Mouse (Mus musculus) Patski (cell line): ENCODE measurements around the gene Esd. TPM values are rescaled to one million over a fixed set of nuclear protein-coding genes. Genes with fewer than 3 reads are reported as not detected.

Experiments
- ATAC-seq: fragments of 100-300 bp; one replicate; pipeline ENCODE4 v1.8.0; 2021
- CTCF ChIA-PET: fragments of 350-600 bp; sonication (Branson Sonifier 250); formaldehyde crosslinking; loops from one replicate; lab custom pipeline; 2022; ENCODE audit warnings: inconsistent platforms; lab: Charles Lee
- POLR2A ChIA-PET: fragments of 350-600 bp; sonication (Branson Sonifier 250); formaldehyde crosslinking; loops from one replicate; lab custom pipeline; 2022; ENCODE audit warnings: antibody characterized with exemption, inconsistent platforms; lab: Charles Lee
- DNase-seq: peaks from one replicate; pipeline ENCODE4 v3.0.0-alpha.2; 2011; ENCODE audit warnings: low read depth, low spot score
- H3K27me3 ChIP-seq: fragments of 371-371 bp; one replicate; pipeline ENCODE4 v1.5.1; 2021
- CTCF ChIP-seq: fragments of 100-300 bp; IDR thresholded peaks from one replicate; pipeline ENCODE4 v1.5.1; 2021
- in situ Hi-C: fragments of 300-500 bp; cut with MboI; formaldehyde crosslinking; loops from 3 replicates; pipeline ENCODE4 v1.11.1; 2018; ENCODE audit warnings: low pct_unique_long_range_greater_than_20kb, mixed read lengths
- polyA plus RNA-seq: library from polyadenylated mRNA; unstranded; gene quantifications from one replicate; pipeline ENCODE4 v1.2.3, GENCODE M21; 2021

Gene Esd
- polyA plus RNA-seq, 1 experiment from 2014 or later, result 242 TPM

DNA sequence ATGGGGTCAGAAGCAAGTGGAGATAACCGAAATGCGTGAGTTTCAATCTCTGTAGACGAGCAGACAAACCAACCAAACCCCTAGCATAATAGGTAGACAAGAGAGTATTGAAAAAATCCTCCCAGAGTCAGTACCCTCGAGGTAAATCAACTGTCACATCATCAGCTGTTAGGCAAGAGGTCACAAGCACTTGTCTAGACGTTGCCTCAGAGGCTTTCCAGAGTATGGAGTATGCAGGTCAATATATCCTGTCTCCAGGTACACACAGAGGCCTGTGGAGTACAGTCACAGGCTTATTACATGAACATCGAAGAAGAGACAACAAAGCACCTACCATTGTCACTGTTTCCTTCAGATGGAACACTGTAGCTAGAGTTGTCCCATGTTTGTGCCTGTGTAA is 60.7 kb downstream of the Esd start:
- no peak for TF ChIP-seq CTCF
- H3K27me3 ChIP-seq, result no peaks in the 10 kb centered on the region
- CTCF ChIA-PET, result no interaction called here
- in situ Hi-C loops, result no loop called here
- POLR2A ChIA-PET, result no interaction called here
- DNase-seq (no peak), ATAC-seq (no peak)

DNA sequence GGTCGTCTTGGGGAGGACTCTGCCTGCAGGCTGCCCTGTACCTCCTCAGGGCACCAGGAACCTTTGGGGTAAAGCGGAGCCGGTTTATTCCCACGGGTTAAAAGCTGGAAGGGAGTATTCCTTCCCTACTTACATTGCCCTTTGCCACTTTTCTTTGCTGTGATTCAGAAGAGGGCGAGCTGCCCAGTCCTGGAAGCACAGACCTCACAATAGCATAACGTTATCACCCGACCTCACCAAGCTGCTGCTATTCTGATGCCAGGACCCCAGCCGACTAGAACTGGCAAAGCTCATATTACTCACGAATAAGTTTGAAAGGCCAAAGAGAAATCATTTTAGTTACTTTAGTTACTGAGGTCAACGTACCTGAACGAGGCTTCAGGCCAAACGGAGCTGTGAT is 62.8 kb downstream of the Esd start:
- DNase-seq (no peak), ATAC-seq (no peak)
- ChIA-PET CTCF (interaction anchor here (1.1 to 1.7 kb wide), 2 partner anchors 12 to 15 kb away, joined by 3 to 4 read pairs; no protein-coding TSS in a partner anchor), POLR2A (no interaction called here)
- in situ Hi-C loops, result no loop called here
- TF ChIP-seq CTCF, result no peak
- no peaks in the 10 kb centered on the region for H3K27me3 ChIP-seq

DNA sequence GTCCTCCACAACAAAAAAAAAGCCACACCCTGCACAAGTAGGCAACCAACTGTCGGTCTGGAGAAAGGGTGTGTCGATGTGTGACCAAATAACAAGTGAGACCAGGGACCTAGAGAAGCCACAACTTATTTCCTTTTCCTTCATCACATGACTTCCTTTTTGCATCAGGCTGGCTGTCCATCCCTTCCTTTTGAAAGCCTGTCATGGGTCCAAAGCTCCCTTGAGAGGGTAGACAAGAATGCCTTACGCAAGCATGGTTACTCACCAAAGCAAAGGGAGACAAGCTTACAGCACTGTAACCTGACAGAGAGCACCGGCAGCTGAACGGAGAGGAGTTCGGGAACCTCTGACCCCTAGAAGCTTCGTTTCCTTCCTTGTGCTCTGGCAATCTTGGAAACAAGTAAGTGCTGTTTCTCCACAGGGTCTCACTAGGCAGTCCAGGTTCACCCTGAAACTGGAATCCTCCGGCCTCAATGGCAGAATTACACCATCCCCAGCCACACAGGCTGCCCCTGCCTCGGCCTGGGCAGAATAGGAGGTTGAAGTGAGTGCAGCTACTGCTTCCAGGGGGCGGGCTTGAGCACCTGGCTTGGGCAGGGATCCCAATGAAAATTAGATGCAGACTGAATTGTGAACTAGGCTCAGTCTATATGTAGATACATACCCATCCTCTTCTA is 65.4 kb downstream of the Esd start:
- no peak for DNase-seq
- TF ChIP-seq CTCF, result no peak
- in situ Hi-C loops, result no loop called here
- no peaks in the 10 kb centered on the region for H3K27me3 ChIP-seq
- CTCF ChIA-PET, result no interaction called here
- ATAC-seq, result no peak
- POLR2A ChIA-PET, result no interaction called here

DNA sequence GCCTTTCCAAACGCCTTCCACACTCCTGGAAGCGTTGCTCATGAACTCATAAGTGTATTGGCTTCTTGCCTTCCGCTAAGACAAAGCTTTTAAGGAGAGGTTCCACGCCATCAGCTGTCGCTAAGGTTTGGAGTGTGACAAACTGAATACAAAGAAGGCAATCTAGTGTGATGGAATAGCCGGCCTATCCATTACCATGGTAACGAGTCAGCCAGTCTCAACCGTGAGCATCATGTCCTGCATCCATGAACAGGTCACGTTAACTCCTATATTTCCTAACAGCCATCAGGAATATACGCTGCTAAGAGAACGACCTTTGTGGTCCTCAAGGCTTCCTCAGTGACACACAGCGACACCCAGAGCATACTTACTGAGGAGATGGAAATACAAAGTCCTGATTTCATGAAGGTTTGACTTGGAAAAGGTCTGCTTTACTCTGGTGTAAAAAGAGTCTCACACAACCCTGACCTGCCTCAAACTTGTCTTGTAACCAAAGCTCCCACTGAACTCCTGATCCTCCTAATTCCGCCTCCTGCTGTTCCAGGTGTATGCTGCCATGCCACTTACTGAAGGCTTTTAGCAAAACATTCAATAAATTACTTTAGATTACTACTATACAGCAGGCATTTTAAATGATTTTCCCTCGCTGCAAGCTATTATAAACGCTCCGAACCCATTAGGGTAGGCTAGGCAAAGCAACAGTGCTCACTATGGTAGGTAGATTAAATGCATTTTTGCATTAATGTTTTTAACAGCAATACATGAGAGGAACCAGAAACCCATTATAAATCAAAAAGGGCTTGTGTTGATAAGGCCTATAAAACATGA is 66.2 kb downstream of the Esd start:
- no peaks in the 10 kb centered on the region for H3K27me3 ChIP-seq
- no peak for ATAC-seq
- no peak for TF ChIP-seq CTCF
- ChIA-PET POLR2A (interaction anchor here (1.1 kb wide), 1 partner anchor 111 kb away, joined by 4 read pairs; no protein-coding TSS in a partner anchor), CTCF (no interaction called here)
- in situ Hi-C loops, result no loop called here
- no peak for DNase-seq

Other genes with a start within 250 kb of the Esd start
- gene Htr2a, start 91.5 kb upstream of the Esd start, polyA plus RNA-seq, result 0.68 TPM
- 13.0 TPM for gene Lrch1, start 215.6 kb downstream of the Esd start, polyA plus RNA-seq